In the genomic region with DNA sequence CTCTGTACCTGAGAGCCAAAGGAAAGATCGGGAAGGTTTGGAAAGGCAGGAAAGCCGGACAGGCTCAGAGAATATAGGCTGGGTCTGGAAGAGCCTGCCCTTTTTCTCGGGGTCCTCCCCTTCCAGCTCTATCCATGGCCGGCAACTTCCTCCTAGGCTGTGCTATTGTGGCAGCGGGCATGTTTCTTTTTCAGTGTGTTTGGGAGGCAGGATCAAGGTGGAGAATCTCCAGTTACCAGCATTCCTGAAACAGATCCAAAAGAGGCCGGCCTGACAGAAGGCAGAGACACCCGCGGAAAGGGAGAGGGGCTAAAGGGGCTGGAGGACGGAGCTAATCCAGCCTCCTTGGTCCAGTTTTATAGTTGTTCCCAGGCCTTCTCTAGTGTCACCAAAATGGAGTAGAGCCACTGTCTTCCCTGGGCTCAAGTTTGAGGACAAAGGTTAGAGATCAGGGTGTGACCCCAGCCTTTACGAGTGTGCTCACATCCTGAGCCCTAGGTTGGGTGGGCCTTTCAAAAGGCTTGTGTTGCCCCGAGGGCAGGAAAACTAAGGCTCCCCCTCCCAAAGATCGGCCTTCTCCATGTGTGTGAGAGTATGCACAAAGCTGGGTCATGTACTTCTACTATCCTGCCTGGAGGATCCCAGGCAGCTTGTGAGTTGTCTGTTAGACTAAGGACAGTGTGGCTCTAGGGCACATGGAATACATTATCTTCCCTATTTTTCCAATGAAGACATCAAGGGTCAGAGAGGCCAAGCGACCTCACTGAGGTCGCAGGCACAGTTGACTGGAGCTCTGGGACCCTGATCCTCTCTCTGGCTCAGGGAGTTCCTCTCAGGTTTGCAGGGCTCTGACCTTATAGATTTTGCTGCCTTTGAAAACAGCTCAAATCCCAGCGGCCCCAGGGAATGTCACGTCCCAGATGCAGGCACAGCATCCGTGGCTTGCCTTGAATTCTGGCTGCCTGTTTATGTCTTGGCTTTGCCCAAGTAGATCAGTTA, we compare ENCODE assay signal across 9 mouse cellular contexts. TPM values are rescaled to one million over a fixed set of nuclear protein-coding genes. Genes with fewer than 3 reads are reported as not detected.
A peak's percentile ranks its signal among the peaks of the same experiment; 100 is the strongest.
DNase-seq lines count a peak whose midpoint lies in the region; ATAC-seq and TF ChIP-seq lines count a peak whose summit lies in the region.
"Had no signal": no experiment of that assay in that cellular context is flagged by ENCODE, and none has a peak within 500 bp of the region (broad histone marks: within the 10 kb centered on the region; RNA-seq: fewer than 3 reads in every experiment).

No protein-coding gene starts in this region.

- H3K9me3 ChIP-seq in embryonic facial prominence, embryonic 12.5 days, result no peaks in the 10 kb centered on the region
- H3K9me3 ChIP-seq in hindbrain, postnatal 0 days (ENCODE audit: low read length), result no peaks in the 10 kb centered on the region
- H3K9me3 ChIP-seq in midbrain, embryonic 14.5 days (ENCODE audit: control insufficient read depth, low read length), result no peaks in the 10 kb centered on the region
- H3K9me3 ChIP-seq: megakaryocyte, embryonic 14.5 days had no signal

- H3K27ac ChIP-seq in gastrocnemius, adult 2 months, result peak overlapping the region; percentile 78
- H3K27ac ChIP-seq in embryonic facial prominence, embryonic 12.5 days, result peak overlapping the region; percentile 93
- peak overlapping the region; percentile 79 for H3K27ac ChIP-seq in hindbrain, postnatal 0 days
- H3K27ac ChIP-seq in midbrain, embryonic 14.5 days (replicated peaks; ENCODE audit: low read depth, low read length), result peak overlapping the region; percentile 55
- H3K27ac ChIP-seq in thymus, adult 2 months (ENCODE audit: control insufficient read depth, insufficient read depth, low read length), result no peak overlapping the region

- TF ChIP-seq CTCF in gastrocnemius, adult 2 months (IDR thresholded peaks at IDR 0.05), result no peak
- TF ChIP-seq CTCF in hindbrain, postnatal 0 days (IDR thresholded peaks at IDR 0.05; ENCODE audit: low read depth), result no peak
- TF ChIP-seq CTCF in thymus, adult 2 months (IDR thresholded peaks at IDR 0.05; ENCODE audit: borderline replicate concordance, control insufficient read depth, extremely low read depth, insufficient read depth, low read length, poor library complexity), result no peak

- H3K4me1 ChIP-seq in embryonic facial prominence, embryonic 12.5 days, result peaks cover 31% of the 10 kb centered on the region
- peaks cover 16% of the 10 kb centered on the region for H3K4me1 ChIP-seq in hindbrain, postnatal 0 days (ENCODE audit: insufficient read depth, low read length)
- H3K4me1 ChIP-seq in midbrain, embryonic 14.5 days (ENCODE audit: control insufficient read depth, insufficient read depth, low read length), result peaks cover 18% of the 10 kb centered on the region
- no peaks in the 10 kb centered on the region for H3K4me1 ChIP-seq in thymus, adult 2 months (replicated peaks; ENCODE audit: control insufficient read depth, insufficient read depth, low read length)

- peak overlapping the region; percentile 43; the same call in 1 of the 2 replicates for H3K9ac ChIP-seq in embryonic facial prominence, embryonic 12.5 days
- H3K9ac ChIP-seq in hindbrain, postnatal 0 days (replicated peaks; ENCODE audit: low read length), result peak overlapping the region; percentile 30; the same call in 1 of the 2 replicates
- H3K9ac ChIP-seq in midbrain, embryonic 14.5 days (replicated peaks; ENCODE audit: low read length), result no peak overlapping the region

- H3K27me3 ChIP-seq in embryonic facial prominence, embryonic 12.5 days, result no peaks in the 10 kb centered on the region
- no peaks in the 10 kb centered on the region for H3K27me3 ChIP-seq in hindbrain, postnatal 0 days (ENCODE audit: insufficient read depth, low read length)
- H3K27me3 ChIP-seq in midbrain, embryonic 14.5 days (ENCODE audit: control insufficient read depth, insufficient read depth, low read length), result no peaks in the 10 kb centered on the region
- no peaks in the 10 kb centered on the region; the same call in 1 of the 2 replicates for H3K27me3 ChIP-seq in thymus, adult 2 months (ENCODE audit: control insufficient read depth, insufficient read depth, low read length)

- intact Hi-C loops in gastrocnemius, adult 2 months (cut with DNase I), result no loop called here
- intact Hi-C loops in gastrocnemius, postnatal 36 days (cut with DNase I), result no loop called here

- peak; percentile 21 for DNase-seq in gastrocnemius, adult 2 months
- no peak for DNase-seq in gastrocnemius, postnatal 36 days
- peak; percentile 50 for DNase-seq in hindbrain, postnatal 0 days (ENCODE audit: low spot score)
- no peak for DNase-seq in midbrain, embryonic 14.5 days
- no peak for DNase-seq in right cerebral cortex, postnatal 25 days
- no peak for DNase-seq in thymus, adult 2 months
- no peak for DNase-seq in adrenal gland, adult 8-10 months

- TF ChIP-seq POLR2A in thymus, adult 2 months (IDR thresholded peaks at IDR 0.05; ENCODE audit: control insufficient read depth, extremely low read depth, insufficient read depth, low read length, poor library complexity), result no peak

- H3K36me3 ChIP-seq in embryonic facial prominence, embryonic 12.5 days, result no peaks in the 10 kb centered on the region
- H3K36me3 ChIP-seq in hindbrain, postnatal 0 days (ENCODE audit: insufficient read depth, low read length), result no peaks in the 10 kb centered on the region
- H3K36me3 ChIP-seq in midbrain, embryonic 14.5 days (ENCODE audit: control insufficient read depth, insufficient read depth, low read length), result no peaks in the 10 kb centered on the region
- no peaks in the 10 kb centered on the region for H3K36me3 ChIP-seq in thymus, adult 2 months (ENCODE audit: control insufficient read depth, insufficient read depth, low read length)

- peak overlapping the region; percentile 40 for H3K4me2 ChIP-seq in embryonic facial prominence, embryonic 12.5 days (replicated peaks)
- H3K4me2 ChIP-seq in hindbrain, postnatal 0 days (ENCODE audit: low read depth, low read length), result peak overlapping the region; percentile 55
- H3K4me2 ChIP-seq in midbrain, embryonic 14.5 days (ENCODE audit: low read length), result peak overlapping the region; percentile 39

- H3K4me3 ChIP-seq in gastrocnemius, adult 2 months, result peak overlapping the region; percentile 68
- peak overlapping the region; percentile 14; the same call in 1 of the 2 replicates for H3K4me3 ChIP-seq in embryonic facial prominence, embryonic 12.5 days
- no peak overlapping the region for H3K4me3 ChIP-seq in hindbrain, postnatal 0 days (ENCODE audit: low read length)
- no peak overlapping the region for H3K4me3 ChIP-seq in midbrain, embryonic 14.5 days (replicated peaks; ENCODE audit: low read depth, low read length)
- H3K4me3 ChIP-seq in thymus, adult 2 months (ENCODE audit: control insufficient read depth, insufficient read depth, low read length), result no peak overlapping the region
- H3K4me3 ChIP-seq: megakaryocyte, embryonic 14.5 days had no signal

- peak; percentile 75 for ATAC-seq in embryonic facial prominence, embryonic 12.5 days (ENCODE audit: insufficient number of reproducible peaks, insufficient read depth, low FRiP score, low TSS enrichment)
- ATAC-seq in hindbrain, postnatal 0 days, result peak; percentile 28
- no peak for ATAC-seq in midbrain, embryonic 14.5 days (ENCODE audit: low FRiP score, low TSS enrichment)

- WGBS in embryonic facial prominence, embryonic 12.5 days, result 9% methylated on average over 17 of the region's 17 CpGs
- WGBS in hindbrain, postnatal 0 days, result 37% methylated on average over 17 of the region's 17 CpGs
- WGBS in midbrain, embryonic 14.5 days, result 44% methylated on average over 17 of the region's 17 CpGs
- 81% methylated on average over 17 of the region's 17 CpGs for WGBS in thymus, adult 2 months

RNA-seq across cellular contexts. Expression of a gene that starts 37.6 kb away (rescaled TPM):
- 10 to 100 TPM; 48.2 to 78.6 TPM for total RNA-seq in gastrocnemius, adult 2 months (2021)
- total RNA-seq in gastrocnemius, postnatal 36 days (2021), result 10 to 100 TPM; 44.2 to 63.3 TPM
- polyA plus RNA-seq in embryonic facial prominence, embryonic 12.5 days (2016; fragmentation: Nextera tagmentation; extraction: Ambion mirVana), result 96.4 and 96.9 TPM in 2 replicates
- total RNA-seq in hindbrain, postnatal 0 days (2014; rRNA removed), result 294 and 339 TPM in 2 replicates
- 84.1 and 91.9 TPM in 2 replicates for polyA plus RNA-seq in hindbrain, postnatal 0 days (2015; fragmentation: Nextera tagmentation; extraction: Ambion mirVana)
- 195 and 282 TPM in 2 replicates for polyA plus RNA-seq in midbrain, embryonic 14.5 days (2014; fragmentation: Nextera tagmentation; extraction: Ambion mirVana)
- polyA plus RNA-seq in thymus, adult 2 months (2012; rRNA removed), result 13.4 and 20.5 TPM in 2 replicates
- 10 to 100 TPM; 55.5 to 86.2 (median 70.7) TPM for total RNA-seq in adrenal gland, adult 8-10 months (2022)

RNA-seq across cellular contexts. Expression of a gene that starts 54.5 kb away (rescaled TPM):
- 1 to 10 TPM in 1 of 2 experiments, under 1 TPM in 1; 0.31 to 1.2 TPM for total RNA-seq in gastrocnemius, adult 2 months (2021)
- total RNA-seq in gastrocnemius, postnatal 36 days (2021), result under 1 TPM; 0.26 to 0.59 TPM
- not detected in 2 replicates for polyA plus RNA-seq in embryonic facial prominence, embryonic 12.5 days (2016; fragmentation: Nextera tagmentation; extraction: Ambion mirVana)
- total RNA-seq in hindbrain, postnatal 0 days (2014; rRNA removed), result not detected in 2 replicates
- not detected in 2 replicates for polyA plus RNA-seq in hindbrain, postnatal 0 days (2015; fragmentation: Nextera tagmentation; extraction: Ambion mirVana)
- not detected in 2 replicates for polyA plus RNA-seq in midbrain, embryonic 14.5 days (2014; fragmentation: Nextera tagmentation; extraction: Ambion mirVana)
- 0.19 and 0.20 TPM in 2 replicates for polyA plus RNA-seq in thymus, adult 2 months (2012; rRNA removed)
- total RNA-seq in adrenal gland, adult 8-10 months (2022), result under 1 TPM in 1 of 4 experiments, not detected in 3; 0.13 TPM

Comparison
In these comparisons a context has a peak if more than half of its experiments do, and no peak if none do; other contexts are left out.
1. DNase-seq: peak in gastrocnemius, adult 2 months (single experiment) and hindbrain, postnatal 0 days (single experiment); none in gastrocnemius, postnatal 36 days (0 of 2), midbrain, embryonic 14.5 days (single experiment), right cerebral cortex, postnatal 25 days (single experiment), thymus, adult 2 months (single experiment) and adrenal gland, adult 8-10 months (single experiment).
2. H3K4me3 ChIP-seq: peak in gastrocnemius, adult 2 months (single experiment) and embryonic facial prominence, embryonic 12.5 days (single experiment); none in hindbrain, postnatal 0 days (single experiment), midbrain, embryonic 14.5 days (single experiment) and thymus, adult 2 months (single experiment).
3. Peak in every context shown above with its lines, with median percentiles within 50 percentile points of each other: H3K4me2 ChIP-seq.